Mouse (Mus musculus): Measurements from ENCODE around the gene Ddah1. TPM values are rescaled to one million over a fixed set of nuclear protein-coding genes. Genes with fewer than 3 reads are reported as not detected.

Ddah1 gene
- polyA plus RNA-seq (2015; fragmentation: Nextera tagmentation; extraction: Ambion mirVana), result 166 and 169 TPM in 2 replicates

DNA sequence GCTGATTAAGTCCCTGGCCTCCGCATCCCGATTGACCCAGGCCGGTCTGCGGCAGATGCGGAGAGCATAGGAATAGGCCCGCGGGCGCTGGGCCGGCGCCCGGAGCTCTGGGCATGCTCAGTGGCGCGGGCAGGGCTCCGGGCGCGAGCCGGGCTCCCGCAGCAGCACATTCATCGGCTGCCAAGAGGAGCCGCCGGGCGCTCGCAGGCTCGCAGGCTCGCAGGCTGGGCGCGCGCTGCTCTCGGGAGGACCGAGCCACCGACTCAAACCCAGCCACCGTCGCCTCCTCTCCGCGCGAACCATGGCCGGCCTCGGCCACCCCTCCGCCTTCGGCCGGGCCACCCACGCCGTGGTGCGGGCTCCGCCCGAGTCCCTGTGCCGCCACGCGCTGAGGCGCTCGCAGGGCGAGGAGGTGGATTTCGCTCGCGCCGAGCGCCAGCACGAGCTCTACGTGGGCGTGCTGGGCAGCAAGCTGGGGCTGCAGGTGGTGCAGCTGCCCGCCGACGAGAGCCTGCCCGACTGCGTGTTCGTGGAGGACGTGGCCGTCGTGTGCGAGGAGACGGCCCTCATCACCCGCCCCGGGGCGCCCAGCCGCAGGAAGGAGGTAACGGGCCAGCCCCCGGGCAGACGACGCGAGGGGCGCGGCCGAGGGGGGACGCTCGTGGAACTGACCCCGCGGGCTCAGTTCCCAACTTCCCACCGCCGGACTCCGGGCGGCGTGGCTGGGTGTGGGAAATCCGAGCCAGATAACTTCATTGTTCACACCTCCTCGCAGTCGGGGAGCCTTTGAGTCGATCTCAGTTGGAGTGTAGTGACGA, at the start of gene Ddah1:
Gene Ddah1 (plus strand): TSS at position 115 of the 818 bp plus-strand sequence.

DNA sequence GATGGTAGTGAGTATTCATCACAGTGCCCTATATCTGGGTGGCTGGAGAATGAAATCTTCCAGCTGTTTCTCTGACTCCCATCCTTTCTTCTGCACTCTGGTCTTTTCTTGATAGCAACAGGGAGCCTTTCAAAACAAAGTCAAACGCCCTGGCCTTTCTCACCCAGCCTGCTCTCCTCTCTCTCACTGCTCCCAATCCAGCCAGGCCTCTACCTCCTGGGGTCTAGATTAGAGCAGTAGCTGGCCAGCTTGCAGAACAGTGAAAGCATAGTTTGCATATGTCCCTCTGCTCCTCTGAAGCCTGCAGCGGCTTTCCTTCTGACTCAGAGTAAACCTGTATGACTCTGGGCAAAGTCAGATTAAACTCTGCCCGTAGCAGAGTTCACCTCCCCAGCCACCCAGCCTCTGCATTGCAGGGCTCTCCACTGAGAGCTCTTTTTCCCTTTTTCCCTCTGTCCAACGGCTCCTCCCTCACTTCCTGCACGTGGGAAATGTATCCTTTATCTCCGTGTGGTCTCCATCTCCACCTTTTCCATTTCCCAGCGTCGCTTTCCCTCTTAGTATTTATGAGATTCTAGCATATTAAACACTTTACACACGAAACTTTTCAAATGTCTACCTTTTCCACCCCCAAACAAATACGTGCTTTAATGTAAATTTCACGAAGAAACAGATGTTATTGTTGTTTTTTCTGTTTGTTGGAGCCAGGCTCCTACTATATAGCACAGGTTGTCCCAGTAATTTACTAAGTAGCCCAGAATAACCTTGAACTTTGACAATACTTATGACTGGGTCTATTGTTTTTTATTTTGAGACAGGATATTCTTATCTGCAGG, 163.8 kb downstream of the Ddah1 start, which contains the start of gene Bcl10:
Gene Bcl10 (plus strand): TSS at position 786 of the 836 bp plus-strand sequence.

GRCm38 (mm10) chr3:145937505-145938404, 179.3 kb downstream of the Ddah1 start, which contains the start of gene 2410004B18Rik:
2410004B18Rik (plus strand) TSS chr3:145938014.

Other genes with a start within 250 kb of the Ddah1 start
- gene Znhit6, start 182.5 kb upstream of the Ddah1 start, polyA plus RNA-seq (2015; fragmentation: Nextera tagmentation; extraction: Ambion mirVana), result 28.3 and 31.8 TPM in 2 replicates
- gene Ccn1, start 108.7 kb upstream of the Ddah1 start, polyA plus RNA-seq (2015; fragmentation: Nextera tagmentation; extraction: Ambion mirVana), result 7.0 and 8.2 TPM in 2 replicates
- 31.3 and 33.2 TPM in 2 replicates for gene Bcl10, start 164.1 kb downstream of the Ddah1 start, polyA plus RNA-seq (2015; fragmentation: Nextera tagmentation; extraction: Ambion mirVana)
- gene 2410004B18Rik, start 179.3 kb downstream of the Ddah1 start, polyA plus RNA-seq (2015; fragmentation: Nextera tagmentation; extraction: Ambion mirVana), result 72.0 and 77.6 TPM in 2 replicates
- gene Syde2, start 229.2 kb downstream of the Ddah1 start, polyA plus RNA-seq (2015; fragmentation: Nextera tagmentation; extraction: Ambion mirVana), result 0.28 and 0.71 TPM in 2 replicates